Mouse (Mus musculus): Measurements from ENCODE around the gene Gse1. TPM values are rescaled to one million over a fixed set of nuclear protein-coding genes. Genes with fewer than 3 reads are reported as not detected.

Gse1 gene
- total RNA-seq, 2 experiments from 2014 or later, result 25.5 to 38.6 TPM

DNA sequence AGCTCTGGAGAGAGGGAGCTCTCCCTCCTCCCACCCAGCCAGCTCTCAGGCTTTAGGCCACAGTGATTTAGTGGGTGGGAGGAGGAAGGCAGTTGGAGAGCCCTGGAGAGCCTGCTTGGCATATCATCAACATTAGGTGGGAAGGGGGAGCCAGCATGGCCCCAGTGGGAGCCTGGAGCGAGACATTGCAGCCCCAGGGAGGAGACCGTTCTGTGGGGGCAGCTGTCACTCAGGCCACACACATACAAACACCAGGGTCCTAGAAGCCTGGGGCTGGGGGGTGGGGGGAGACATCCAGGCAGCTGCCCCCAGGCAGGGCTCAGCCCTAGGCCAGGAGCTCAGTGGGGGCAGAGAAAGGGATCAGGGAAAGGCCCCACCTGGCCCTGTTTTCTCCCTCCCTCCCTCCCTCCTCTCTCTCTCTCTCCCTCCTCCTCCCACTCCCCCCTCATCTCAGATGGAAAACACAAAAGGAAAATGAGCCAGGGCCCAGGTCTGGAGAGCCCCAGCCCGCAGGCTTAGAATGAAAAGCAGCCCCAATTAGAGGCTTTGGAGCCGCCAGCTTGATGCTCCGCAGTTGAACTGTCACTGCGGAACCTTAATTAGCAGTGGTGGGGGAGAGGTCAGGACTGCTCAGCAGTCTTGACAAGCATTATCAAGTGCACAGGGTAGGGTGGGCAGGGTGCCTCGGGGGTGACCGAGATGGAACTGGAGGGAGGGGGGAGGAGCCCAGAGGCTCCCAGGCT is 197.1 kb downstream of the Gse1 start:
- no peak for DNase-seq

DNA sequence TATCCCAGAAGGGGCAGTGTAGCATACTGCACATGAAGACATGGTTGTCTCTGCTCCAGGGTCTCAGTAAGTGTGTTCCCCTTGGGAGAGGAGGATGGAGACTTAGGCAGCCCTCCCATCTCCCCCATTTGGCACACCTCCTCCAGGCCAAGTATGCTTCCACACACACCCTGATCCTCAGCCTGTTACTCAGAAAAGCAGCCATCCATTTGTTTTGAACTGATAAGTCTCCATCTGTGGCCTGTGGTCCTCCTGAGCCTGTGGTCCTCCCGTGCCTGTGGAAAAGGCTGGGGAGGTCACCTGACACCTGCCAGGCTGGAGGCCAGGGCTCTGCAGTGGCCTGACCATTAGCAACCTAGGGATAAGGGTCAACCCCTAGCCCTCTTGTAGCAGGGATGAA is 197.8 kb downstream of the Gse1 start:
- no peak for DNase-seq

DNA sequence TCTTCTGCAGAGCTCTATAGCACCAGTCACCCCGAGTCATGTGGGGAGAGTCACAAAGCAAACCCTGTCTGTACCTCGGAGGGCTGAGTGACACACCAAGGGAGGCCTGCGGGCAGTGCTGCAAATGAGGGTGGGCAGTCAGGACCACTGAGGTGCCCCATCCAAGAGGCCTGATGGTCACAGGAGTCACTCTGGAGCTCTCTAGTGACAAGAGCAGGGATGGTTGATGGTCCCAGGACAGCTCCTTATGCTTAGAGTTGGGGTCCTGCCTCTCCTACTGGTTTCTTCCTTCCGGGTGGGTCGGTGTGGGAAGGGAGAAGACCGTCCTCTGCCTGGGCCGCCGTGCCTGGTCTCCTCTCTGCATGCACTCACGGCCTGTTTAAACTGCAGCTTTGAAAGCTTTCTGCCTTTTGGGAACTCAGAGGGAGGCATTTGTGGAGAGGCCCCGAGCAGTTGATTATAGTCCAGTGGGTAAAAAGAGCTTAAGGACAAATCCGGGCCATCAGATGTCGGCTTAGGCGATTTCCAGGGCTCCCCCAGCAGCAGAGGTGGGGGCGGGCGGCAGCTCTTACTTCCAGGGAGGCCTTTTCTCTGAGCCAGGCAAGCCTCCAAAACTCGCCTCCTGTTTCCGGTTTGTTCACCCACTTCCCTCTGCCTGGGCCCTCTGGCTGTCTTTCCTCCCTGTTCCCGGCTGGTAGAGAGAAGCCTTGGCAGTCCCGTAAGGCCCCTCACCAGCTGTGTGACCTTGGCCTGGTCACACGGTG is 198.5 kb downstream of the Gse1 start:
- peak; percentile 65 for DNase-seq

DNA sequence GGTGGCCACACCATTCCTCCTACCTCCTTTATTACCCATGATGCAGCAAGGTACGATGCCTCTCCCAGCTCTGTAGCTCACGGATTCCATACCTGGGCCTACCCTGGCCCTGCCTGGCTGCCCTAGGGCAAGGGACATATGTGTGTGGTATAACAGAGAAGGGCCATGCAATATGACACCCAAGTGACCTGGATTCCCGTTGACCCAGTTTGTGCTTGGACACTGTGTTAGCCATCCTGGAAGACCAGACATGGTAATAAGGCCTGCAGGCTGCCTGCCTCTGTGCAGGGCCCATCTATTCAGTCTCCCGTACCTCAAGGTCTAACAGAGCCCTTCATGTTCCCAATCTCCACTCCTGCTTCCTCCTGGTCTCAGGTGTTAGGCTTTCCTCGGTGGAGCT is 200.2 kb downstream of the Gse1 start:
- no peak for DNase-seq

DNA sequence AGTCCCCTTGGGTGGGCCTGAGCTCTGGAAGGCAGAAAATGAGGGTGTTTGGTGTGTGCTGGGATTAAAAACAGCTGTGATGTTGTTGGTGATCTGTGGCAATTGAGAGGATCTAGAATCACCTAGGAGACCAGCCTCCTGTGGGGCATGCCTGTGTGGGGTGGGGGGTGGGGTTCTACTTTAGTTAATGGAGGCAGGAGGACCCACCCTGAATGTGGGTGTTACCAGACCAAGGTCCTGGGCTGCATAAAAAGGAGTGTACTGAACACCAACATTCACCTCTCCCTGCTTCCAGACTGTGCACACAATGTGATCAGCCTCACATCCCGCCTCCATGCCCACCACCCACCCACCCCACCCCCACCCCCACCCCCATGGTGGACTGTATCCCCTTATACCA is 200.9 kb downstream of the Gse1 start:
- no peak for DNase-seq

DNA sequence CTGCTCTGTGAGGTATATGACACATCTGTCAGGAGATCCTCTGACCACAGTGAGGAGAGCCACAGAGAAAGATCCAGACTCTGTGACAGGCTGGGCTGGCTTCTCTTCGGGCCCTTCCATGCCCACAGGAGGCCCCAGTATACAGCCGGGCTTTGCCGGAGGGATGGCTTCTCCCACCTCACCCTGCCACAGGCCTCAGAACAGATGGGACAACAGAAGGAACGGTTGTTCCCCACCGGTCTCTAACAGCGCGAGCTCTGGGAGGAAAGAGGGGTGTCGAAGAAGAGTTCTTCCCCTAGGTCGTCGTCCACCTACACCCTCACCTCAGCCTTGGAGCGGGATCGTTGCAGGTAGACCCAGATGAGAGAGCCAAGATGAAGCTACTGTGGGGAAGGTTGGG is 202.8 kb downstream of the Gse1 start:
- DNase-seq, result no peak

DNA sequence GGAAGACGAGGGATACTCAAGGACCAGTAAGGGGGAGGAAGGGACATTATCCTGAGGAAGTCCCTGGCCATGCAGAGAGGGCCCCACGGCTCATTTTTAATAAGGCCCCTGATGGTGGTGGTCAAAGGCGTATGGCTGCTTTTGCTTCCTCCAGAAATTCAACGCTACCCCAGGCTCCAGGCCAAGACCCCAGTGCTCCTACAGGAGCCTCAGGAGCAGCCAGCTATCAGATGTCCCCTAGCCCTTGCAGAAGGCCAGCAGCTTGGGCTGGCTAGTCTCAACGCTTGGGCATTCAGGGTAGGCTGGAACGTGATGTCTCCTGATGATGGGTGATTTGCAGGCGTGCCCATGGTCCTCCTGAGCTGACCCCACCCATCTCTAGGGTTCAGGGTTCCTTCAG is 204.2 kb downstream of the Gse1 start:
- DNase-seq, result no peak

DNA sequence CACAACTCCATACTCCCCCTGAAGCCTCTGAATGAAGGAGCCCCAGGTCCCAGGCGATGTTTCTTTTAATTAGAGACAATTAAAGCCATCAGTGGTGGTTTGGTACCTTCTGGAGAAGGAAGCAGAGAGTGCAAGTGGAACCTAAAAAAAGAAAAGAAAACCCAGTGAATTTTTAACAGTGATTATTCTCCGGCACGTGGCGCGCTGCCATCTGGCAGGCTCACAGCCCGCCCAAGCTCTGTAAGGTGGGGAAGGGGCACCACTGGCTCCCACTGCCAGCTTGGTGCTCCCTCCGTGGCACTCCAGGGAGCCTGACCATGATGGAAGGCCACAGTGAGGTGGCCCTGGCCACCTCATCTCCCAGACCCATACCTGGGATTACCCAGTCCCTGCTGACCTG is 204.9 kb downstream of the Gse1 start:
- DNase-seq, result no peak

DNA sequence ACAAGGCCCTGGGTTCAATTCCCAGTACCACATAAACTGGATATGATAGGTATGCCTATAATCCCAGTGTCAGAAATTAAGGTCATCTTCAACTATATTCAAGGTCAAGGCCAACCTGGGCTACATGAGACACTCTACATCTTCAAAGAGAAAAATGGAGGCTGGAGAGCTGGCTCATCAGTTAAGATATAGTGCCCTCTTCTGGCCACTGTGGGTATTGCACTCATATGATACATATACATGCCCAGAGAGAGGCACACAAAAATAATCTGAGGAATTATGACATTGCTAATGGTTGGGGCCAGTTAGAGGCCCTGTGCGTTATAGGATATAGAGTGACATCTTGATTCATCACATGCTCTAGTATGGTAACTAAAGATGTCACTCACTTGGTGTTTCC is 205.5 kb downstream of the Gse1 start:
- no peak for DNase-seq

DNA sequence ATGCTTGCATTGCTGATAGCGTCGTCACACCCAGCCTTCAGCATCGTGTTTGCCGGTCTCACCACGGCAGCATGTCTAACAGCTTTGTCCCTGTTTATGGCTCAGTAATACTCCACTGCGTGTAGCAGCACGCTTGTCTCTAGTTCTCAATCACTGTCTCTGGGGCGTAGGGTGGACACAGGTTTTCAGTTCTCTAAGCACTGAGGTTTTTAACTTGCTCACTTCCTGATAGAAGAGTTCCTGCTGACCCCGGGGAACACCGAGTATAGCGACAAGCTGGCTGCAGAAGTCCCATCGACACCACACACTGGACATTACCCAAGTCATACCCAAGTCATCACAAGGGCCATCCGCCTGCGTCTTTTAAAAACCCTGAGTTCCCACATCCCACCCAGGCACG is 207.5 kb downstream of the Gse1 start:
- no peak for DNase-seq

DNA sequence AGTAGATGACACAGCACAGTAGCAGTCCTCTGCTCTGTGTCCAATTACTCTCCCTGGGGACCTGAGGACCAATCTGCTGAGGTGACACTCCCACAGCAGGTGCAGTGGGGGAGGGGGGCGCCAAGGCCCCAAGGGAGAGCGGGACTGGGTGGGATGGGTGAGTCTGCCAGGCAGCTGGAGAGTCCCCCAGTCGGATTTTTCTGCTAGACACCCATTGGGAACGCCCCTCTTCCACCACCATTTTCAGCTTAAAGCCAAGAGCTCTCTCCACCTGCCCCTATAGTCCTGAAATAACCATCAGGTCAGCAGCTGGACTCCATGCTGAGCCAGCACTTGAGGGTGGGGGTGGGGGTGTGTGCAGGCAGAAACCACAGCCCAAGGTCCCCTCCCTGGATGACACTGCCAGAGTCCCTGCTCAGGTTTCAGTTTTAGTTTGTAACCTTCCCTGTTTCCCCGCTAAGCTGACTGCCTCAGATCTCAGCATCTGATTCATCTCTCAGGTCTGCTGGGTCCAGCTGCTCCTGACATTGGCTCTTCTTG is 208.3 kb downstream of the Gse1 start:
- no peak for DNase-seq

DNA sequence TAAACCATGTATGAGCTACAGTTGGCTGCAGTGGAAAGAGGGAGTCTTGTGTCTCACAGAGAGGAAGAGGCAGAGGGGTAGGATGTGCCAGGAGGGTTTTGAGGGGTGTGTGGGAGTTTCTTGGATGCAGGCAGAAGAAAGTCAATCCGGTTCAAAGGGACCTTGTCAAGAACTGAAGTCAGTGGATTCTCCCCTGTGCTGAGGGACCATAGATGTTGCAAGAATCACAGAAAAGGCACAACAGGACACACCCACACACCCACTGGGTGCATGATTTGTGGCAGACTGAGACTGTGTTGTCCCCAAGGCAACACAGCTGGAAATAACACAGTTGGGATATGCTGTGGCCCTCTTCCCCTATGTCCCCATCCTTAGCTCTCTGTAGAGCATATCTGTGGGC is 209.0 kb downstream of the Gse1 start:
- no peak for DNase-seq

DNA sequence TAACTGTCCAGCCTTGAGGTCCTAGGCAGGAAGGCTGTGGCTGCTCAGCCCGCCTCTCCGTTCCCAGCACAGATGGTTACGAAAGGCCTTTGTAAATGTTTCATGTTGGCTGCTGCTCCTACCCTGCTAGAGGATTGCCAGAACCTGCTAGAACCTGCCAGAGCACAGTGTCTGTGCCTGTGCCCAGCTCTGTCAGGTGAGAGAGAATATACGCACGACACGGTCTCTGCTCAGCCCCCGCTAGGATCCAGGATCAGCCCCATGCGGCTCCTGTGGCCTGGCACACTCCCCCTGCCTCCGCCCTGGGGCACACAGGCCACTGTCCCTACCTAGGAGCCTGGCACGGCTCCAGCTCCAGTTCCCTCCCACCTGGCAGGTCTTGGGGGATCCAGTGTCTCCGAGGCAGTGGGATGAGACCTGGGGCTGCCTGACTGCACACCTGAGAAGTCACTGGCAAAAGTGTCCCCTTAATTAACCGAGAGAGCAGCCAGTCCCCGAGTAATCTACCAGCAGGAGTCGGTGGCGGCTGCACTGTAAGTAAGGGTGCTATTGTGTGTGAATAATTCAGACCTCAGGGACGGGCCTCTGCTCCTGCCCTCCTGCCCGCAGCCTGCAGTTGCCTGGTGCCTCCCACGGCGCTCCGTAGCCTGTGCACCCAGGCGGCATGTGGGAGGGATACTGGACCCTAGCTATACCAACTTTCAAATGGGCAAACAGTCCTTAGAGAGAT is 209.6 kb downstream of the Gse1 start:
- DNase-seq, result no peak

DNA sequence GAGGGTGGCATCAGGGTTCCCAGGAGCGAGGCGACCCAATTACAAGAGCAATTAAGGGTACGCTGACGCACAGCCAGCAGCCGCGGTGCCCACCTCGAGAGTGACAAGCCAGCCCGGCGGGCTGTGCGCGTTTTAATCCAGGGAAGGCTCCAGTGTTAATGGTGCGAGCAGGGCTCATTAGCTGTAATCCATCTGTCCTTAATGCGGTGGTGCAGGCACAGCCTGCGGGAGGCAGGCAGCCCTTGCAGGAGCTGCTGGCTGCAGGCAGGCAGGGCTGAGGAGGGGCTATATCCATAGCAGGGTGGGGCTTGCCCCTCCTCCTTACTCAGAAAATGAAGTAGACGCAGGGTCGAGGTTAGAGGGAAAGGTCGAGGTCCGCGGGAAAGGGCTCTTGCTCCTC is 211.1 kb downstream of the Gse1 start:
- no peak for DNase-seq

DNA sequence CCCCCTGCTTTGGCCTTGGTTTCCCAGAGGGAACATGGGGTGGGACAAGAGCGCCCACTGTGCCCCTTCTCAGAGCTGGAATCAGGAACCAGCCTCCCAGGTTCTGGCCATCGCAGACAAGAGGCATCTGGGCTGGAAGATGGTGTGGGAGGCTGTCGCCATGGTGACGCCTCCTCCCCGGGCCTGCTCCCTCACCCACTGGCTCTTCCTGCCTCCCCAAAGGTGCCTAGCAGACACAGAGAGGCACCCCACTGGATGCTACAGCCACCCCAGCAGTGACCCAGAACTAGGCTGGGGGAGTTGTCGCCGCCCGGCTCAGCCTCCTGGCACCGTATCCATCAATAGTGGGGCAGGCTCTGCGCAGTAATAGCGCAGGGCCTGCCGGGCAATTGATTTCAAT is 212.5 kb downstream of the Gse1 start:
- no peak for DNase-seq

DNA sequence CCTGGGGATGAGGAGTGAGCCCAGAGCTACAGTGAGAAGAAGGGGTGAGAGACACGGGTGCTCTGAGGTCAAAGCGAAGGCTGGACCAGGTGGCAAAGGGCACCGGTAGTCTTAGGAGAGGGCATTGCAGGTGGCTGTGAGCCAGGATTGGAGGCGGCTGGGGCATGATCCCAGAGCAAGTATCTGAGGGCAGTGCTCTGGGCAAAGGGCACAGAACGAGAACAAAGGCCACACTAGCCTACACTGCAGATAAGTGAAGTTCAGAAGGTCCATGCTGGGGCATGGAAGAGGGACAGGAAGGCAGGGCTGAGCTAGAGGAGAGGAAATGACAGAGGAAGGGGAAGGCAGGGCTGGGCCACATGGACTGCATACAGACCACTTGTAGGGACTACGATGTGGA is 213.4 kb downstream of the Gse1 start:
- no peak for DNase-seq

DNA sequence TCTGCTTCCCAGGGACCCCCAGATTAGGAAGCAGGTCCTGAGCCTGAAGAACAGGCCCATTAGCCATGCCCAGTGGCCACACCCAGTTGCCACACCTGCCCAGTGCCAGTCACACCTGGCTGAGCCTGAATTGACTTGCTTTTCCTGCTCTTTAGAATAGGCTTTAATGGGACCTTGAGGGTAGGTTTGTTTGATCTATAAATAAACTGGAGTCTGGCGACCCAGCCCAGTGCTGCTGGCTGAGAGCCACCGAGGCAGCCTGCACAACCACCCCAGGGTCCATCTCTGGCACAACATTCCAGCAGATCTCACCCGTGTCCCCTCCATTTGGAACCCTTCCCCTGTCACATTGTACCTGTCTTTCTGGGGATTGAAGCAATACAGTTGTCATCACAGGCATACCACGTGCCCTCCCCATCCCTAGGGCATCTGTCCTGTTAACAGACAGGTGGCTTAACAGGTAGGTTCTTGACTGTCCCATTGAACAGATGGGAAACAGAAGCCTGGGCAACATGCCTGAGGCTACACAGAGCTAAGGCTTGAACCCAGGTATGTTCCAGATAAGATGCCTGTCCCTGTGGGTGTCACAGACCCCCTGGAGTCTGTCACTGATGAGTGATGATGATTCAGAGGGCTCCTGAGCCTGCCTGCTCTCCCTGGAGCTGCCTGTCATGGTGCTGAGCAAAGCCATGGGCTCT is 214.2 kb downstream of the Gse1 start:
- DNase-seq, result no peak

DNA sequence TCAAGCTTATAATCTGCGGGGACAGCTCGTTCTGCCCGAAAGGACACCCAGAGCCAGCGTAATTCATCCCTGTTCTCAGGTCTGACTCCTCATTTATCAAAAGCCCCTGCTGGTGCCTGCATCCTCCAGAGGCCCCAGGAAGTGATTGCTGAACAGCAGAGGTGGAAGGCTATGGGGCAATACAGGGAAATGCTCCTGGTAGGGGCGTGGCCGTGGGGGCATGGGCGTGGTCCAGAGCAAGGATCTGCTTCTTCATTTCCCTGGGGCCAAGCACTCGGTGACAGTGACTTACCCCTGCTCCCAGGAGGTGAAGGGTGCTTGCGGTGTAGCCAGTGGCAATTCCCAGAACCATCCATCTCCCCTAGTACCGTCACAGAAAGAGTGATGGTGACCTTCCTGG is 217.0 kb downstream of the Gse1 start:
- no peak for DNase-seq

DNA sequence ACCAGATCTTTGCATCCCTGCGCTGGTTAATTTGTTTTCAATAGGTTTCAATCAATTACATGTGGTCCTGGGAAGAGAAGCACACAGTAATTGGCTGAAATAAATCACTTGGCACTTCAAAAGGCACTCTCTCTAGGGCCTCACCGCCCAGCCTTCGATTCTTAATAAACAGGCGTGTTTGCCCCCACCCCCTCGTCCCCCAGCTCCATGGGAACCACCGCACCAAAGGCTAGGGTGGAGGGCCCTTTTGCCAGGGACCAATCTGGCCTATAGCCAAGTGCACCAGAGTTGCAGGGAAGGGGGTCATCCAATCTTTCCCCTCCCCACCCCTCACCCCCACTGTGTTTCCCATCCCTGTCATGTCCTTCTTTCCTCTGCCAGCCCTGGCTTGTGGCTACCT is 219.9 kb downstream of the Gse1 start:
- DNase-seq, result no peak

DNA sequence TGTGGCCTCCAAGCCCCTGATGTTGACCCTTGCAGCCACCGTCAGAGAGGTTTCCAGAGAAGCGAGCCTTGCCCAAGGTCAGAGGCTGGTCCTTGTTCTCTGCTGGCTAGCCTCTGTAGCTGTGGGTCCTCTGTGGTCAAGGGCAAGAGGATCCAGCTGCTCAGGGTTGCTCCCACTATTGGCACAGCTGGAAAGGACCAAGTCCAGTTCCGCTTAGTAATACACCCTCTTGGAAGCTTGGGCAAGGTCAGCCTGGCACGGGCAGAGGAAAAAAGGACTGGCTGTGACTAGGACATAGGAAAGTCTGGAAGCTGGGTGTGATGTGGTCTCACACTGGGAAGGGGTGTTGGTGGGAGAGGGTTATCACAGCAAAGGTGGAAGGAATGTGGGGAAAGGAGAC is 220.9 kb downstream of the Gse1 start:
- no peak for DNase-seq

DNA sequence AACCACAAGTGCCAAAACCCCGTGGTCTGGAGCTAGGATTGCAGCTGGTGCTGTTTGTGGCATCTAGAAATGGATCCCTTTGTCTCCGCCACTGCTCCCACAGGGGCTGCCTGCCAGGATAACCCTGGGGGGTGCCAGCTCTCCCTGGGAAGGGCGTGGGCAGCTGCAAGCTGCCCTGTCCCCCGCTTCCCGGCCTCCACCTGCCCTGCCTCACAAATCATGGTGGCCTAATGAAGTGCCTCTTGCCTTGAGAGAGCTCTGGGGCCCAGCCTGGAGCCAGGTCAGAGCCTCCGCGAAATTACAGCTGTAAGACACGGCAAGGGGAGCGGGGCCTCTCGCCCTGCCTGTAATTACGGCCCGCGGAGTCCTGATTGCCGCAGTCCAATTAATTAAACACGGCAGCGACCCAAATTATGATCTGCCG is 221.4 kb downstream of the Gse1 start:
- peak; percentile 77 for DNase-seq

DNA sequence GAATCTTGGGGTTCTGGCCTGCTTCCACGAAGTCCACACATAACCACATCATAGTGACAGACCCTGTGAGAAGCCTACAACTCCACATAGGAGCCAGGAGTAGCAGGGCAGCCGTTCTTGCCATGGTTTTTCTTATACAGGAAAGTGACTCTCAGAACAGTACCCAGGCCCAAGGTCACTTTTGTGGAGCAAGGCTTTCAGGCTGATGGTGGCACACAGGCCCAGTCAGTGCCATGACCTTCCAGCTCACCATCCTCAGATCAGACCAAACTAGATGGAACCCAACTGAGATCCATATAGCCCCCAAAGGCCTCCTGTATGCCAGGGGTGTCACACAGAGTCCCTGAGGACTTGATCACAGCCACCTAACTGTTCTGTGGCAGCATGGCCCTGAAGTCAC is 223.9 kb downstream of the Gse1 start:
- DNase-seq, result no peak

DNA sequence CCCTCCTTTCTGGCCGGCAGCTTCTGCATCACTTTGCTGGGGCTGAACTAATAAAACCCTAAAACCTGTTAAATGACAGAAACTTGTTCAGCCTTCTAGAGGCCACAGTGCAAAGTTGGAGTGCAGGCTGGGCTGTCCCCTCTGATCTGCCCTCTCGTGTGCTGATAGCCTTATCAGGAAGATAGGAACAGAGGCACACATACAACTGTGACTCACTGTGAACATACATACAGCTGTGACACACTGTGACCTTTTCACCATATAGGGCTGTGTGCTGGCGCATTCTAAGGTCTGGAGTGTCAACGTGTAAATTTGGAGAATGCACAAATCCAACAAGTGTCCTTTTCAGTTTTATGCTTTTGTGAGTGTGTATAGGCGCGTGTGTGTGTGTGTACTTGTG is 226.1 kb downstream of the Gse1 start:
- no peak for DNase-seq
